Mouse (Mus musculus): ENCODE measurements around the gene Gm20431. TPM values are rescaled to one million over a fixed set of nuclear protein-coding genes. Genes with fewer than 3 reads are reported as not detected.
"Not testable (repeated sequence)": the region's sequence is repeated elsewhere in the genome, so short reads cannot be mapped to it uniquely, and the experiment has no call there.

Gm20431 gene
- polyA plus RNA-seq, 1 experiment from 2014 or later, result 11.5 TPM

GRCm38 (mm10) chr2:167624368-167625075 lies 36.8 kb downstream of the Gm20431 start:
- Histone ChIP-seq H3K27ac (replicated peaks; ENCODE audit: low read depth, low read length) (no peak overlapping the region), H3K4me3 (replicated peaks; ENCODE audit: low read depth, low read length) (no peak overlapping the region), H3K36me3 (ENCODE audit: control insufficient read depth, insufficient read depth, low read length) (peaks cover 13% of the 10 kb centered on the region), H3K9ac (replicated peaks; ENCODE audit: low read length) (no peak overlapping the region), H3K4me1 (ENCODE audit: control insufficient read depth, insufficient read depth, low read length) (peaks cover 7% of the 10 kb centered on the region), H3K4me2 (ENCODE audit: low read length) (no peak overlapping the region), H3K9me3 (ENCODE audit: control insufficient read depth, low read length) (no peaks in the 10 kb centered on the region), H3K27me3 (ENCODE audit: control insufficient read depth, insufficient read depth, low read length) (no peaks in the 10 kb centered on the region)
- DNase-seq (no peak), ATAC-seq (ENCODE audit: low FRiP score, low TSS enrichment) (no peak)
- WGBS, result 91% methylated on average over 6 of the region's 6 CpGs

DNA sequence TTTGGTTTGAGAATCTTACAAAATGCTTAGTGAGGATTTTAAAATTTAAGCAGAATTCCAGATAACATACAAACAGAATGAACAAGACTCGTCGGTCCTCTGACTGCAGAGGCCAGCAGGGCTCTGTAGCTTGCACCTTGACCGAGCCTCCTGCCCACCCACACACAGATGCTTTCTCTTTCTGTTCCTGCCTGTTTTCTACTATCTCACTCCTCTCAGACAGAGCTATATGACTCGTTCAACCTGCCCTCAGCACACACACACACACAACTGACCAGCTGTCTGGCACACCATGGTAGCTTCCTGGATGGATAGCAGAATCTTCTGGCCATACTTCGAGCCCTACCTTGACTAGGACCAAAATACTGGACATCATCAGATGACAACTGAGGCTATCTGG lies 38.3 kb downstream of the Gm20431 start:
- no peak for ATAC-seq (ENCODE audit: low FRiP score, low TSS enrichment)
- Histone ChIP-seq H3K9me3 (ENCODE audit: control insufficient read depth, low read length) (no peaks in the 10 kb centered on the region), H3K9ac (replicated peaks; ENCODE audit: low read length) (no peak overlapping the region), H3K4me1 (ENCODE audit: control insufficient read depth, insufficient read depth, low read length) (0 out of 2 replicates have a peak, but pooled peaks cover under 1% of the 10 kb centered on the region), H3K4me3 (replicated peaks; ENCODE audit: low read depth, low read length) (no peak overlapping the region), H3K36me3 (ENCODE audit: control insufficient read depth, insufficient read depth, low read length) (peaks cover 5% of the 10 kb centered on the region; the same call in 1 of the 2 replicates), H3K27me3 (ENCODE audit: control insufficient read depth, insufficient read depth, low read length) (no peaks in the 10 kb centered on the region), H3K27ac (replicated peaks; ENCODE audit: low read depth, low read length) (no peak overlapping the region), H3K4me2 (ENCODE audit: low read length) (no peak overlapping the region)
- 84% methylated on average over 5 of the region's 5 CpGs for WGBS
- no peak for DNase-seq

- Histone ChIP-seq H3K9ac (replicated peaks; ENCODE audit: low read length) (no peak overlapping the region), H3K4me2 (ENCODE audit: low read length) (no peak overlapping the region), H3K9me3 (ENCODE audit: control insufficient read depth, low read length) (no peaks in the 10 kb centered on the region), H3K27ac (replicated peaks; ENCODE audit: low read depth, low read length) (no peak overlapping the region), H3K4me1 (ENCODE audit: control insufficient read depth, insufficient read depth, low read length) (0 out of 2 replicates have a peak, but pooled peaks cover 2% of the 10 kb centered on the region), H3K27me3 (ENCODE audit: control insufficient read depth, insufficient read depth, low read length) (no peaks in the 10 kb centered on the region), H3K4me3 (replicated peaks; ENCODE audit: low read depth, low read length) (no peak overlapping the region), H3K36me3 (ENCODE audit: control insufficient read depth, insufficient read depth, low read length) (0 out of 2 replicates have a peak, but pooled peaks cover 6% of the 10 kb centered on the region)
- DNase-seq (no peak), ATAC-seq (ENCODE audit: low FRiP score, low TSS enrichment) (no peak)
- 91% methylated on average over 13 of the region's 13 CpGs for WGBS
Measured at GRCm38 (mm10) chr2:167622352-167622751, 38.9 kb downstream of the Gm20431 start.

DNA sequence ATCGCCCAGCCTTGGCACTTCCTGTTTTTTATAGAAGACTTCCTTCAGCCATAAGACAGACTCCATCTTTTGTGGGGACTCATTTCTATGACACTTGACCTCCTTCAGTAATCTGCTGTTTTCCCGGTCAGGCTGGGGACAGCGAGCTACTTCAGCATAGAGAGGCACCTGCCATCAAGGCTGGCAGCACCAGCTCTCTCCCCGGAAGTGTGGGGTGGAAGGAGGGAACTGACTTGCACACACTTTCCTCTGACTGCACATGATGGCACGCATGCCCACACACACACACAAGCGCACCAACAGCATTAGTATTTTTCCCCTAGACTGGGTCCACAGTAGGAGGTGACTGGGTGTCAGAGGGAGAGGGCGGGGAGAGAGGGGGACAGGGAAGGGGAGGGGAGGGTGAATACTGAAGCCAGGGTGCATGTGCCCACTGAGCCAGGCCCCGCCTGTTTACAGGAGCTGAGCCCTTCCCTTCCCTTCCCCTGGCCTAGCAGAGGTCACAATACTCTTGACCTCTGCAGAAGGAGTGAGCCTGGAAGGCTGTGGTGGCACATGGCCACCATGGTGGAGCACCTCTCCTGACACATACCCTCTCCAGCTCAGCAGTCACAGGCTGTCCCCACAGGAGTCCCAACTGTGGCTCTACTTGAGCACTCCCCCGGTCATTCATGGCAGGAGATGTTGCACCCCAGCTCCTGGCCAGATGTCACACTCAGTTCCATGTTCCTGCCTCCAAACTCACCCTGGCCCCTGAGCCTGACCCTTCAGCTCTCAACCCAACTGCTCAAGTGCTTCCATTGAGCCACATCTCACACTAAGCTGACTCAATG lies 39.8 kb downstream of the Gm20431 start:
- ATAC-seq (ENCODE audit: low FRiP score, low TSS enrichment) (no peak), DNase-seq (no peak)
- Histone ChIP-seq H3K27ac (replicated peaks; ENCODE audit: low read depth, low read length) (no peak overlapping the region), H3K9ac (replicated peaks; ENCODE audit: low read length) (no peak overlapping the region), H3K9me3 (ENCODE audit: control insufficient read depth, low read length) (no peaks in the 10 kb centered on the region), H3K4me1 (ENCODE audit: control insufficient read depth, insufficient read depth, low read length) (0 out of 2 replicates have a peak, but pooled peaks cover 6% of the 10 kb centered on the region), H3K4me2 (ENCODE audit: low read length) (no peak overlapping the region), H3K27me3 (ENCODE audit: control insufficient read depth, insufficient read depth, low read length) (no peaks in the 10 kb centered on the region), H3K4me3 (replicated peaks; ENCODE audit: low read depth, low read length) (no peak overlapping the region), H3K36me3 (ENCODE audit: control insufficient read depth, insufficient read depth, low read length) (peaks cover 11% of the 10 kb centered on the region)
- 82% methylated on average over 9 of the region's 9 CpGs for WGBS

- no peaks in the 10 kb centered on the region for H3K27me3 ChIP-seq (ENCODE audit: control insufficient read depth, insufficient read depth, low read length)
- DNase-seq, result no peak
- no peak for ATAC-seq (ENCODE audit: low FRiP score, low TSS enrichment)
- H3K4me3 ChIP-seq (replicated peaks; ENCODE audit: low read depth, low read length), result no peak overlapping the region
- peak overlapping the region; percentile 26; the same call in 1 of the 2 replicates for H3K27ac ChIP-seq (replicated peaks; ENCODE audit: low read depth, low read length)
- 0 out of 2 replicates have a peak, but pooled peaks cover 6% of the 10 kb centered on the region for H3K4me1 ChIP-seq (ENCODE audit: control insufficient read depth, insufficient read depth, low read length)
- no peak overlapping the region for H3K4me2 ChIP-seq (ENCODE audit: low read length)
- no peak overlapping the region for H3K9ac ChIP-seq (replicated peaks; ENCODE audit: low read length)
- 16% methylated on average over 4 of the region's 4 CpGs for WGBS
- H3K9me3 ChIP-seq (ENCODE audit: control insufficient read depth, low read length), result no peaks in the 10 kb centered on the region
- peaks cover 40% of the 10 kb centered on the region for H3K36me3 ChIP-seq (ENCODE audit: control insufficient read depth, insufficient read depth, low read length)
Measured at GRCm38 (mm10) chr2:167617472-167617871, 43.8 kb downstream of the Gm20431 start.

- Histone ChIP-seq H3K4me2 (ENCODE audit: low read length) (no peak overlapping the region), H3K36me3 (ENCODE audit: control insufficient read depth, insufficient read depth, low read length) (peaks cover 41% of the 10 kb centered on the region), H3K27me3 (ENCODE audit: control insufficient read depth, insufficient read depth, low read length) (no peaks in the 10 kb centered on the region), H3K27ac (replicated peaks; ENCODE audit: low read depth, low read length) (peak overlapping the region; percentile 26; the same call in 1 of the 2 replicates), H3K4me3 (replicated peaks; ENCODE audit: low read depth, low read length) (no peak overlapping the region), H3K9me3 (ENCODE audit: control insufficient read depth, low read length) (no peaks in the 10 kb centered on the region), H3K9ac (replicated peaks; ENCODE audit: low read length) (no peak overlapping the region), H3K4me1 (ENCODE audit: control insufficient read depth, insufficient read depth, low read length) (0 out of 2 replicates have a peak, but pooled peaks cover 6% of the 10 kb centered on the region)
- WGBS, result 97% methylated on average over 3 of the region's 3 CpGs
- ATAC-seq (ENCODE audit: low FRiP score, low TSS enrichment) (no peak), DNase-seq (no peak)
Measured at GRCm38 (mm10) chr2:167617034-167617433, 44.3 kb downstream of the Gm20431 start.

DNA sequence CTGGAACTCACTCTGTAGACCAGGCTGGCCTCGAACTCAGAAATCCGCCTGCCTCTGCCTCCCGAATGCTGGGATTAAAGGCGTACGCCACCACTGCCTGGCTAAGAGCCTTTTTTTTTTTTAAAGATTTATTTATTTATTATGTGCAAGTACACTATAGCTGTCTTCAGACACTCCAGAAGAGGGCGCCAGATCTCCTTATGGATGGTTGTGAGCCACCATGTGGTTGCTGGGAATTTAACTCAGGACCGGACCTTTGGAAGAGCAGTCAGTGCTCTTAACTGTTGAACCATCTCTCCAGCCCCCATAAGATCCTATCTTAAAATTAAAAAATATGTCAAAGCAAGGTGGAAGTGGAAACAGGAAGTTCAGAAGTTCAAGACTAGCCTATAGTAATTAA lies 48.0 kb downstream of the Gm20431 start:
- not testable (repeated sequence) for H3K9ac ChIP-seq (replicated peaks; ENCODE audit: low read length); H3K4me1 ChIP-seq (ENCODE audit: control insufficient read depth, insufficient read depth, low read length); H3K27me3 ChIP-seq (ENCODE audit: control insufficient read depth, insufficient read depth, low read length); H3K9me3 ChIP-seq (ENCODE audit: control insufficient read depth, low read length); H3K4me3 ChIP-seq (replicated peaks; ENCODE audit: low read depth, low read length); H3K27ac ChIP-seq (replicated peaks; ENCODE audit: low read depth, low read length); H3K4me2 ChIP-seq (ENCODE audit: low read length); ATAC-seq (ENCODE audit: low FRiP score, low TSS enrichment); DNase-seq
- peaks cover 61% of the 10 kb centered on the region for H3K36me3 ChIP-seq (ENCODE audit: control insufficient read depth, insufficient read depth, low read length)
- WGBS, result 92% methylated on average over 7 of the region's 7 CpGs

- peaks cover 62% of the 10 kb centered on the region for H3K36me3 ChIP-seq (ENCODE audit: control insufficient read depth, insufficient read depth, low read length)
- H3K9me3 ChIP-seq (ENCODE audit: control insufficient read depth, low read length), result no peaks in the 10 kb centered on the region
- no peak overlapping the region for H3K9ac ChIP-seq (replicated peaks; ENCODE audit: low read length)
- H3K4me1 ChIP-seq (ENCODE audit: control insufficient read depth, insufficient read depth, low read length), result 0 out of 2 replicates have a peak, but pooled peaks cover 1% of the 10 kb centered on the region
- no peak for DNase-seq
- H3K27ac ChIP-seq (replicated peaks; ENCODE audit: low read depth, low read length), result no peak overlapping the region
- no peak overlapping the region for H3K4me3 ChIP-seq (replicated peaks; ENCODE audit: low read depth, low read length)
- no peaks in the 10 kb centered on the region for H3K27me3 ChIP-seq (ENCODE audit: control insufficient read depth, insufficient read depth, low read length)
- H3K4me2 ChIP-seq (ENCODE audit: low read length), result no peak overlapping the region
- ATAC-seq (ENCODE audit: low FRiP score, low TSS enrichment), result no peak
- 95% methylated on average over 14 of the region's 14 CpGs for WGBS
Measured at GRCm38 (mm10) chr2:167612122-167612521, 49.2 kb downstream of the Gm20431 start.
